Mouse (Mus musculus): ENCODE results near the gene Hipk1. TPM values are rescaled to one million over a fixed set of nuclear protein-coding genes. Genes with fewer than 3 reads are reported as not detected.

Gene Hipk1
- polyA plus RNA-seq, 2 experiments: 16.6 to 27.3 TPM

DNA sequence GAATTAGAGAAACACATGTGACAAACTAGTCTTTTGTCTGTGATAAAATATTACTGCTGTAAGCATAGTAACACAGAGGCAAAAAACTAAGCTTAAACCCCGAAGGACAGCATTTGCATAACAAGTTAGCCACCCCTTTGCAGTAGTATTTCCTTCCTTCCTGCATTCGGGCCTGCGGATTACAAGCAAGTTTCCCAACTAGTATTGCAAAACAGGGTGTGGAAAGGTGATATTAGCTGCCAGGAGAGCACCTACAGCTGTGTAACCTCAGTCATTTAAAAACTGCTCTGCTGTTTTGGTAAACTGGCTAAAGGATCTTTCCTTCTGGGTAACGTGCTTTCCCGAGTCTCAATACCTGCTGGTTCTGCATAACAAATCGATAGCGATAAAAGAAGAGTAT is 4.1 kb downstream of the Hipk1 start:
- Histone ChIP-seq H3K4me1 (ENCODE audit: control insufficient read depth, insufficient read depth, low read length) (peaks cover 15% of the 10 kb centered on the region), H3K27me3 (ENCODE audit: control insufficient read depth, insufficient read depth, low read length) (no peaks in the 10 kb centered on the region), H3K4me3 (replicated peaks; ENCODE audit: low read length) (no peak overlapping the region), H3K9ac (ENCODE audit: low read depth, low read length, severe bottlenecking) (no peak overlapping the region), H3K27ac (replicated peaks; ENCODE audit: low read depth, low read length) (no peak overlapping the region), H3K4me2 (replicated peaks; ENCODE audit: low read depth, low read length, severe bottlenecking) (no peak overlapping the region), H3K36me3 (ENCODE audit: control insufficient read depth, insufficient read depth, low read length) (no peaks in the 10 kb centered on the region), H3K9me3 (ENCODE audit: control insufficient read depth, low read length) (no peaks in the 10 kb centered on the region)
- ATAC-seq (ENCODE audit: low FRiP score, low read depth) (no peak), DNase-seq (ENCODE audit: low spot score) (no peak)
- WGBS: 70% methylated on average over 7 of the region's 7 CpGs
- TF ChIP-seq POLR2A (IDR thresholded peaks at IDR 0.05; ENCODE audit: borderline replicate concordance, extremely low read depth, insufficient read depth, insufficient read length): no peak

DNA sequence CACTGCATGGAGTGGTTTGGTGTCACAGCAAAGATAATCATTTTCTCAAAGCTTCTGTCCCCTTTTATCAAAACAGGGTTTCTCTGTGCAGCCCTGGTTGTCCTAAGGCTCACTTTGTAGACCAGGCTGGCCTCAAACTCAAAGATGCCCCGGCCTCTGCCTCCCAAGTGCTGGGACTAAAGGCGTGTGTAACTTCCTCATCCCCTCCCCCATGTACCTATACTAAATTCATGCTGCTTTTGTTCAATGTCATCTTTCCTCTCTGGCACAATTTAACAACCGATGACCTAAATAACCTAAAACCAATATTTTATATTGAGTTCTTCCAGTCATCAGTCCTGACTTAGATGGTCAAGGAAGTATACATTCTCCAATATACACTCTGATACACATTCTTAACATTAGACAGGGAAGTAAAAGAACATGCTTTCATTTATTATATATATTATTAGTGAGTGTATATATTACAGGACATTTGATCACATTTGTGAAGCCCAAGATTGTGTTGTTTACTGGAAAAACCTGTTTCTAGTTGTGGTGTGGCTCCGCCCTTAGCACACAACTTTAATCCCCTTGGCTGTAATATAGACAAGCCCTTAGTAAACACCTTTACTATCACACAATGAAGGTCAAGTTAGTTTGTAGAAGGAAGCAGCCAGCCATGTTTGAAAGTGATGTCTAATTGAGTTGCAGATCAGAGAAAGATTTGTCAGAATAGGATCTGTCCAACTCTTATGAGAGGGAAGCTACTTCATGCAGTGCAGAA is 8.3 kb downstream of the Hipk1 start:
- H3K4me1 ChIP-seq (ENCODE audit: control insufficient read depth, insufficient read depth, low read length): peaks cover 4% of the 10 kb centered on the region; the same call in 1 of the 2 replicates
- H3K36me3 ChIP-seq (ENCODE audit: control insufficient read depth, insufficient read depth, low read length): no peaks in the 10 kb centered on the region
- no peak for ATAC-seq (ENCODE audit: low FRiP score, low read depth)
- H3K4me2 ChIP-seq (replicated peaks; ENCODE audit: low read depth, low read length, severe bottlenecking): no peak overlapping the region
- no peak overlapping the region for H3K27ac ChIP-seq (replicated peaks; ENCODE audit: low read depth, low read length)
- WGBS: 86% methylated on average over 4 of the region's 4 CpGs
- H3K9me3 ChIP-seq (ENCODE audit: control insufficient read depth, low read length): no peaks in the 10 kb centered on the region
- H3K27me3 ChIP-seq (ENCODE audit: control insufficient read depth, insufficient read depth, low read length): no peaks in the 10 kb centered on the region
- H3K9ac ChIP-seq (ENCODE audit: low read depth, low read length, severe bottlenecking): no peak overlapping the region
- no peak for TF ChIP-seq POLR2A (IDR thresholded peaks at IDR 0.05; ENCODE audit: borderline replicate concordance, extremely low read depth, insufficient read depth, insufficient read length)
- no peak for DNase-seq (ENCODE audit: low spot score)
- H3K4me3 ChIP-seq (replicated peaks; ENCODE audit: low read length): no peak overlapping the region

DNA sequence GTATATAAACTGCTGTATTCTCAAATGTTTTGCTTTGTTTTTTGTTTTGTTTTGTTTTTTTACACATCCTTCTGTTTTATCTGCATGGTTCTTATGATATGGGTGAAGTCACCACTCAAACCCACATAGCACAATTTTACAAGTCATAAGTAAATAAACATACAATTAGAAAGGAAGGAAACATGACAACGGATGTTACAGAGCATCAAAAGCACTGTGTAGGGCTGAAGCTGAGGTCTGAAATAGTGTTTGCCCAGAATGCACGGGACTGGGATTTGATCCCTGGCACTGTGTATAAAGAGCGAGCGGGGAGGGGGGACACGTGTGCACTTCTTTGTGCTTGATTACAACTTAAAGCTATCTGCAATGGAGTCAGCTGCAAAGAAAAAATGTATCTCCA is 10.6 kb downstream of the Hipk1 start:
- TF ChIP-seq POLR2A (IDR thresholded peaks at IDR 0.05; ENCODE audit: borderline replicate concordance, extremely low read depth, insufficient read depth, insufficient read length): no peak
- Histone ChIP-seq H3K4me3 (replicated peaks; ENCODE audit: low read length) (no peak overlapping the region), H3K36me3 (ENCODE audit: control insufficient read depth, insufficient read depth, low read length) (peaks cover 12% of the 10 kb centered on the region), H3K4me1 (ENCODE audit: control insufficient read depth, insufficient read depth, low read length) (peaks cover 4% of the 10 kb centered on the region; the same call in 1 of the 2 replicates), H3K4me2 (replicated peaks; ENCODE audit: low read depth, low read length, severe bottlenecking) (no peak overlapping the region), H3K9ac (ENCODE audit: low read depth, low read length, severe bottlenecking) (no peak overlapping the region), H3K27ac (replicated peaks; ENCODE audit: low read depth, low read length) (no peak overlapping the region), H3K27me3 (ENCODE audit: control insufficient read depth, insufficient read depth, low read length) (no peaks in the 10 kb centered on the region), H3K9me3 (ENCODE audit: control insufficient read depth, low read length) (no peaks in the 10 kb centered on the region)
- no peak for DNase-seq (ENCODE audit: low spot score)
- ATAC-seq (ENCODE audit: low FRiP score, low read depth): no peak
- 83% methylated on average over 5 of the region's 5 CpGs for WGBS

DNA sequence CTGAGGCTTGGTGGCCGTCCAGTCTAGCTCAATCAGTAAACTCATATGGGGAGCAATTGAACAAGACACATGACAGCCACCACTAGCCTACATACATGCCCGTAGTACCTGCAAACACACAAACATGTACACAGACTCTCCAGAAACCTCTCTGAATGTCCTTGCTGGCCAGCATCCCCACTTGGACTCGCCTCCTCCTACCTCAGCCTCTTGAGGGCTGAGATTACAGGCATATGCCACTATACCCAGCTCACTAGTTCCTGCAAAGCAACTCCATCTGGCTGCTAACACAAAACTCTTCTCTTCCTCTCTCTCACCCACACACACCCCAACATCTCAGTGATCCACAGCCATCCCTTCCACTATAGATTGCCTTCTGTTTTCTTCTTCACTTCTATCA is 11.1 kb downstream of the Hipk1 start:
- 94% methylated on average over 3 of the region's 3 CpGs for WGBS
- H3K36me3 ChIP-seq (ENCODE audit: control insufficient read depth, insufficient read depth, low read length): peaks cover 12% of the 10 kb centered on the region
- H3K4me2 ChIP-seq (replicated peaks; ENCODE audit: low read depth, low read length, severe bottlenecking): no peak overlapping the region
- H3K27ac ChIP-seq (replicated peaks; ENCODE audit: low read depth, low read length): no peak overlapping the region
- no peak for TF ChIP-seq POLR2A (IDR thresholded peaks at IDR 0.05; ENCODE audit: borderline replicate concordance, extremely low read depth, insufficient read depth, insufficient read length)
- ATAC-seq (ENCODE audit: low FRiP score, low read depth) (no peak), DNase-seq (ENCODE audit: low spot score) (no peak)
- no peaks in the 10 kb centered on the region for H3K9me3 ChIP-seq (ENCODE audit: control insufficient read depth, low read length)
- no peaks in the 10 kb centered on the region for H3K27me3 ChIP-seq (ENCODE audit: control insufficient read depth, insufficient read depth, low read length)
- no peak overlapping the region for H3K4me3 ChIP-seq (replicated peaks; ENCODE audit: low read length)
- H3K4me1 ChIP-seq (ENCODE audit: control insufficient read depth, insufficient read depth, low read length): peaks cover 4% of the 10 kb centered on the region; the same call in 1 of the 2 replicates
- H3K9ac ChIP-seq (ENCODE audit: low read depth, low read length, severe bottlenecking): no peak overlapping the region

DNA sequence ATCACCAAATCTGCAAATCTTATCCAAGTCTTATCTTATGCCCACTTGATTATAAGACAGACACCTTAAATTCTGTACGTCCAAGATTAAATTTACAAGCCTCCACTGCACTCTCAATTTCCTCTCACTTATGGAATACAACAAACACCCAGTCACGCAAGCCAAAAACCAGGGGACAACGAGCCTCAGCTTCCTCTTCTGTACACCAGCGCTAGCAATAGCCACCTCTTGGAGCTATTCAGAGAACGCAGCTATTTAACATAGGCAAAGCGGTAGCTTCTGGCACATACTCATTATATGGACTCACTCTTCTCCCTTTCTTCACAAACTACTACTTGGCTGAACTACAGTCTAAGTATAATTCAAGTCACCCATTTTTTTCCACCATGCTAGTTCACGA is 12.2 kb downstream of the Hipk1 start:
- no peak overlapping the region for H3K4me3 ChIP-seq (replicated peaks; ENCODE audit: low read length)
- WGBS: 83% methylated on average over 7 of the region's 7 CpGs
- peaks cover 12% of the 10 kb centered on the region for H3K36me3 ChIP-seq (ENCODE audit: control insufficient read depth, insufficient read depth, low read length)
- TF ChIP-seq POLR2A (IDR thresholded peaks at IDR 0.05; ENCODE audit: borderline replicate concordance, extremely low read depth, insufficient read depth, insufficient read length): no peak
- no peak overlapping the region for H3K27ac ChIP-seq (replicated peaks; ENCODE audit: low read depth, low read length)
- H3K4me2 ChIP-seq (replicated peaks; ENCODE audit: low read depth, low read length, severe bottlenecking): no peak overlapping the region
- H3K9me3 ChIP-seq (ENCODE audit: control insufficient read depth, low read length): no peaks in the 10 kb centered on the region
- ATAC-seq (ENCODE audit: low FRiP score, low read depth): no peak
- no peaks in the 10 kb centered on the region for H3K4me1 ChIP-seq (ENCODE audit: control insufficient read depth, insufficient read depth, low read length)
- H3K27me3 ChIP-seq (ENCODE audit: control insufficient read depth, insufficient read depth, low read length): no peaks in the 10 kb centered on the region
- no peak for DNase-seq (ENCODE audit: low spot score)
- no peak overlapping the region for H3K9ac ChIP-seq (ENCODE audit: low read depth, low read length, severe bottlenecking)
